Mouse (Mus musculus): ENCODE measurements around the gene Tdrd3.

Gene Tdrd3

DNA sequence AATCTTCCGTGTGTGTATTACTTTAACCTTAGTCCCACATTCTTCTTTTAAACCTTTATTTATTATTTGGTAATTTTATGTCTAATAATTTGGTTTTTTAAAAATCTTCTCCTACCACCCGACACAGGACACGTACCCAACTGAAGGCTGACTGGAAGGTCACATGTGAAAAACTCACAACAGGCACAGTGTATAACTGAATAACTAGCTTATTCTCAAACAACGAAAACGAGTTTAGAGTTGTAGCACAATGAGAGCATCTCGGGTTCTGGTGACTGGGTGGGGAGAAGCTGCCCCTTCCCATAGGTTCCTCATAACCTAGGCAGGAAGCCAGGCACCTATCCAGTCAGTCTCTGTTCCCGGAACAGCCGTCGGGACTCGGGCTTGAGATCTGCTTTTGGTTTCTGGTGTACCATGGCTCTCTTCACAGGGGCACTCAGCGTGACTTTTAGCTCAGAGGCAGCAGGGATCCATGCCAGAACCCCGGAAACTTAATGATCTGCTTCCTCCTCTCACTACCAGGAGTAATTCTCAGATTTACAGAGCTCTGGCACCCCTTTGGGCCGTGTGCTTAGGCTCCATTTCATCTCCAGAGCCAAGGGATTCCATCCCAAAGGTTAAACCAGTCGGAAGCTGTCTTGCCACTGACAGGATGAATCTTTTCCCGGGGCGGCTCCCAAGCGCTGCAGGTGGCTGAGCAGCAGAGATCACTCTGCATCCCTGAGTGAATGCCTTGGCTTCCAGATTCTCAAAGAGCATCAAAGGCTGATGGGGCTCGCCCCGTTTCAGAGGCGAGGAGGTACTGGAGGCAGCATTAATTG lies 151.4 kb downstream of the Tdrd3 start:
- DNase-seq = no peak

DNA sequence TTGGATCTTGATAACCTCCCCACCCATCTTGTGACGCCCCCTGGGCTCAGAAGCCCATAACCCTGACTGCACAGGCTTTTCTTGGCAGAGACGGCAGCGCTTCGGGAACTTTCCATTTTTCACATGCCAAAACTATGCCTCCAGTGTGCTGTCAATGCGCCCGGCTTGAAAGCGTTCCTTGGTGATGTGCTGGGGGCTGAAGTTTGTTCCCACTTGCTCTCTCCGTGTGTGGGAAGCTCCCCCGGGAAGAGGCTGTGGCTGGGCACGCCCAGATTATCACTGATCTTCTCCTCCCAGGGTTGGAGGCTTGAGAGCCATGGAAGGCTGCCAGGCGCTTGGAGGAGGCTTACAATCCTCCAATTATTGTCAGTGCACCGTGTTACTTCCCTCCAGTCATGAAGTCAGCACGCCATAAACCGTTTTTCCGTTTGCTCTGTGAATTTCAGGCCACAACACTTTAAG lies 152.0 kb downstream of the Tdrd3 start:
- peak; percentile 10 for DNase-seq

DNA sequence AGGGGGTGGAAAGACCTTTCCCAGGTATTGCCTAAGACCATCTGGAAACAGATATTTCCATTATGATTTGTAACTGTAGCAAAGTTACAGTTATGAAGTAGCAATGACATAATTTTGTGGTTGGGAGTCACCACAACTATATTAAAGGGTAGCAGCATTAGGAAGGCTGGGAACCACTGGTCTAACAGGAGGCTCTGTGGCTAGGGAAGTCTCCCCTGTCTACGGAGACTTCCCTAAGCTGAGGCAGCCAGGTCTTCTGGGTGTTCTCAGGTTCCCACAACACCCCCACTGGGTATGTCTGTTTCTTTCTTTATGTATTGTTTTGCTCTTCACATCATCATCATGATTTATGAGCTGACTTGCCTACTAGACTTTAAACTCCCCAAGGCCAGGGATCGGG lies 153.0 kb downstream of the Tdrd3 start:
- DNase-seq = no peak

DNA sequence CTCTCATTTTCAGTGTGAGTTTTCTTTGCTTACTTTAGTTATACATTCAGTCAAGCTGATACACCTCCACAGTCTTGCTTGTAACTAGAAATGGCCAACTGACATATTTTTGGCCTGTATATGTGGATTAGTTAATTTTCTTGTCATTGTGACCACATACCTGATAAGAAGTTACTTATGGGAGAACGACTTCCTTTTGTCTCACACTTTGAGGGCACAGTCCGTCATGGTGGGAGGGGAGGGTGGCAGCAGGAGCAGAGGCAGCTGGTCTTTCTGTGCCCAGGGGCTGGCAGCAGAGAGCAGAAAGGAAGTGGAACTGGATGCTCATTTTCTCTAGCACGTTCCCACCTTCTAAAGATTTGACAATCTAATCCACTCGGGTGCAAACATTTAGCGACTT lies 156.0 kb downstream of the Tdrd3 start:
- no peak for DNase-seq

DNA sequence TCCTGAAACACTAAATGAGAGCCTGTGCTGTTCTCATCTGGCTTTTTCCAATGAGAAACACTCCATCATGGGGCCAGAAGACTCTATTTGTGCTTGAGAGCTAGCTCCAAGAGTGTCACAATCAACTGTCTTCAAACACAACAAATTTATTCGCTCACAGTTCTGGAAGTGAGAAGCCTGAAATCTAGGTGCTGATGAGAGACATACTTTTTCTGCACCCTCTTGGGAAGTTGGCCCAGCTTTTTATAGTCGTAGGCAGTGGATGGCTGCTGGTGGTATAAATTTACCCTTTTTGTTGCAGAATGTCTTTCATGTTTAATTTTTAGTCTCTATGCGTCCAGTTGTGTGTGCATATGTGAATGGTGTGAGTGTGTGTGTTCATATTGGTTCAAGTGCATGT lies 166.2 kb downstream of the Tdrd3 start:
- DNase-seq = no peak

All from liver (tissue).